Mouse (Mus musculus): ENCODE measurements around the gene Hist1h2ag. TPM values are rescaled to one million over a fixed set of nuclear protein-coding genes. Genes with fewer than 3 reads are reported as not detected.
"Not testable (repeated sequence)": the region's sequence is repeated elsewhere in the genome, so short reads cannot be mapped to it uniquely, and the experiment has no call there.

The Hist1h2ag gene
- 13.0 and 22.6 TPM in 2 replicates for polyA plus RNA-seq (2015; fragmentation: Nextera tagmentation; extraction: Ambion mirVana)

- peak within 1 kb of the TSS; percentile 100 for H3K27ac ChIP-seq (replicated peaks)
- ATAC-seq (ENCODE audit: insufficient read depth): peak; percentile 79
- H3K27me3 ChIP-seq; H3K36me3 ChIP-seq (replicated peaks); H3K9me3 ChIP-seq (replicated peaks): not testable (repeated sequence)
- peak within 1 kb of the TSS; percentile 56 for H3K4me3 ChIP-seq (replicated peaks)
- H3K4me1 ChIP-seq (replicated peaks): peaks cover 54% of the 10 kb centered on the region
- H3K9ac ChIP-seq: peak within 1 kb of the TSS; percentile 77
- H3K4me2 ChIP-seq: peak within 1 kb of the TSS; percentile 72
- WGBS (ENCODE audit: insufficient replicate concordance): under 1% methylated on average over 51 of the region's 80 CpGs
Measured at GRCm38 (mm10) chr13:22042568-22043502, at the start of gene Hist1h2ag, which contains the start of gene Hist1h2bj. TSS of gene Hist1h2ag (minus strand) at chr13:22042944. TSS of gene Hist1h2bj (plus strand) at chr13:22043214.

GRCm38 (mm10) chr13:22084140-22084539 lies 41.4 kb upstream of the Hist1h2ag start, which contains the start of gene Vmn1r188:
TSS of gene Vmn1r188 (plus strand) at chr13:22084440.
- not testable (repeated sequence) for H3K36me3 ChIP-seq (replicated peaks); ATAC-seq (ENCODE audit: insufficient read depth); H3K9me3 ChIP-seq (replicated peaks); H3K9ac ChIP-seq; H3K4me3 ChIP-seq (replicated peaks); H3K4me2 ChIP-seq; H3K4me1 ChIP-seq (replicated peaks); H3K27me3 ChIP-seq; H3K27ac ChIP-seq (replicated peaks)
- 50% methylated on average over 1 of the region's 1 CpGs for WGBS (ENCODE audit: insufficient replicate concordance)

- H3K4me3 ChIP-seq (replicated peaks): no peak overlapping the region
- no peaks in the 10 kb centered on the region for H3K4me1 ChIP-seq (replicated peaks)
- H3K27ac ChIP-seq (replicated peaks): no peak overlapping the region
- H3K9me3 ChIP-seq (replicated peaks): no peaks in the 10 kb centered on the region
- WGBS (ENCODE audit: insufficient replicate concordance): 26% methylated on average over 1 of the region's 1 CpGs
- H3K9ac ChIP-seq: no peak overlapping the region
- H3K27me3 ChIP-seq: no peaks in the 10 kb centered on the region
- H3K36me3 ChIP-seq (replicated peaks): no peaks in the 10 kb centered on the region
- ATAC-seq (ENCODE audit: insufficient read depth): no peak
- H3K4me2 ChIP-seq: no peak overlapping the region
Measured at GRCm38 (mm10) chr13:22063468-22063867, 20.7 kb upstream of the Hist1h2ag start.

GRCm38 (mm10) chr13:22061422-22061821 lies 18.7 kb upstream of the Hist1h2ag start:
- no peaks in the 10 kb centered on the region for H3K9me3 ChIP-seq (replicated peaks)
- no peaks in the 10 kb centered on the region for H3K36me3 ChIP-seq (replicated peaks)
- H3K4me3 ChIP-seq (replicated peaks): no peak overlapping the region
- no peaks in the 10 kb centered on the region for H3K27me3 ChIP-seq
- WGBS (ENCODE audit: insufficient replicate concordance): 37% methylated on average over 1 of the region's 1 CpGs
- no peaks in the 10 kb centered on the region for H3K4me1 ChIP-seq (replicated peaks)
- no peak overlapping the region for H3K9ac ChIP-seq
- H3K27ac ChIP-seq (replicated peaks): no peak overlapping the region
- H3K4me2 ChIP-seq: no peak overlapping the region
- ATAC-seq (ENCODE audit: insufficient read depth): no peak

- no peak overlapping the region for H3K4me2 ChIP-seq
- 78% methylated on average over 1 of the region's 1 CpGs for WGBS (ENCODE audit: insufficient replicate concordance)
- H3K9ac ChIP-seq: no peak overlapping the region
- no peaks in the 10 kb centered on the region for H3K9me3 ChIP-seq (replicated peaks)
- peaks cover 29% of the 10 kb centered on the region for H3K4me1 ChIP-seq (replicated peaks)
- no peak for ATAC-seq (ENCODE audit: insufficient read depth)
- no peaks in the 10 kb centered on the region; the same call in 1 of the 2 replicates for H3K27me3 ChIP-seq
- no peak overlapping the region for H3K4me3 ChIP-seq (replicated peaks)
- H3K36me3 ChIP-seq (replicated peaks): no peaks in the 10 kb centered on the region
- no peak overlapping the region for H3K27ac ChIP-seq (replicated peaks)
Measured at GRCm38 (mm10) chr13:22053754-22054153, 11.0 kb upstream of the Hist1h2ag start.

GRCm38 (mm10) chr13:22051523-22051859 lies 8.7 kb upstream of the Hist1h2ag start:
- Histone ChIP-seq H3K4me2 (peak overlapping the region; percentile 88), H3K27me3 (no peaks in the 10 kb centered on the region; the same call in 1 of the 2 replicates), H3K9me3 (replicated peaks) (no peaks in the 10 kb centered on the region), H3K27ac (replicated peaks) (no peak overlapping the region), H3K4me3 (replicated peaks) (peak overlapping the region; percentile 61), H3K9ac (peak overlapping the region; percentile 54), H3K4me1 (replicated peaks) (peaks cover 33% of the 10 kb centered on the region), H3K36me3 (replicated peaks) (no peaks in the 10 kb centered on the region)
- ATAC-seq (ENCODE audit: insufficient read depth): no peak
- WGBS (ENCODE audit: insufficient replicate concordance): 11% methylated on average over 5 of the region's 5 CpGs

- under 1% methylated on average over 52 of the region's 52 CpGs for WGBS (ENCODE audit: insufficient replicate concordance)
- ATAC-seq (ENCODE audit: insufficient read depth): peak; percentile 95
Measured at GRCm38 (mm10) chr13:22050591-22051522, 8.1 kb upstream of the Hist1h2ag start.

GRCm38 (mm10) chr13:22049737-22050440 lies 7.1 kb upstream of the Hist1h2ag start:
- ATAC-seq (ENCODE audit: insufficient read depth): no peak
- WGBS (ENCODE audit: insufficient replicate concordance): 2% methylated on average over 14 of the region's 14 CpGs

More at GRCm38 (mm10) chr13:22050591-22051522, 8.1 kb upstream of the Hist1h2ag start:
- Histone ChIP-seq H3K4me2 (peak overlapping the region; percentile 88), H3K9me3 (replicated peaks) (no peaks in the 10 kb centered on the region), H3K4me1 (replicated peaks) (peaks cover 37% of the 10 kb centered on the region), H3K27me3 (no peaks in the 10 kb centered on the region; the same call in 1 of the 2 replicates), H3K36me3 (replicated peaks) (no peaks in the 10 kb centered on the region), H3K4me3 (replicated peaks) (peak overlapping the region; percentile 61), H3K9ac (peak overlapping the region; percentile 54), H3K27ac (replicated peaks) (peak overlapping the region; percentile 65)

GRCm38 (mm10) chr13:22049041-22049440 lies 6.3 kb upstream of the Hist1h2ag start:
- H3K4me2 ChIP-seq: peak overlapping the region; percentile 19; the same call in 1 of the 2 replicates
- no peaks in the 10 kb centered on the region for H3K36me3 ChIP-seq (replicated peaks)
- no peak overlapping the region for H3K4me3 ChIP-seq (replicated peaks)
- no peak overlapping the region for H3K9ac ChIP-seq
- no peaks in the 10 kb centered on the region; the same call in 1 of the 2 replicates for H3K27me3 ChIP-seq
- no peak overlapping the region for H3K27ac ChIP-seq (replicated peaks)
- ATAC-seq (ENCODE audit: insufficient read depth): no peak
- peaks cover 55% of the 10 kb centered on the region for H3K4me1 ChIP-seq (replicated peaks)
- WGBS (ENCODE audit: insufficient replicate concordance): 76% methylated on average over 2 of the region's 2 CpGs
- no peaks in the 10 kb centered on the region for H3K9me3 ChIP-seq (replicated peaks)

More at GRCm38 (mm10) chr13:22049737-22050440, 7.1 kb upstream of the Hist1h2ag start:
- H3K27me3 ChIP-seq: no peaks in the 10 kb centered on the region; the same call in 1 of the 2 replicates
- H3K27ac ChIP-seq (replicated peaks): peak overlapping the region; percentile 65
- H3K4me3 ChIP-seq (replicated peaks): peak overlapping the region; percentile 61
- H3K9ac ChIP-seq: peak overlapping the region; percentile 54
- H3K4me2 ChIP-seq: peak overlapping the region; percentile 88
- H3K4me1 ChIP-seq (replicated peaks): peaks cover 47% of the 10 kb centered on the region
- no peaks in the 10 kb centered on the region for H3K36me3 ChIP-seq (replicated peaks)
- no peaks in the 10 kb centered on the region for H3K9me3 ChIP-seq (replicated peaks)

GRCm38 (mm10) chr13:22045311-22045710 lies 2.6 kb upstream of the Hist1h2ag start:
- Histone ChIP-seq H3K4me3 (replicated peaks) (peak overlapping the region; percentile 9), H3K9ac (no peak overlapping the region), H3K9me3 (replicated peaks) (no peaks in the 10 kb centered on the region)

More at GRCm38 (mm10) chr13:22045311-22045710, 2.6 kb upstream of the Hist1h2ag start:
- WGBS (ENCODE audit: insufficient replicate concordance): 26% methylated on average over 2 of the region's 2 CpGs
- Histone ChIP-seq H3K36me3 (replicated peaks) (no peaks in the 10 kb centered on the region), H3K4me1 (replicated peaks) (peaks cover 49% of the 10 kb centered on the region), H3K4me2 (peak overlapping the region; percentile 60), H3K27me3 (no peaks in the 10 kb centered on the region), H3K27ac (replicated peaks) (peak overlapping the region; percentile 42)
- no peak for ATAC-seq (ENCODE audit: insufficient read depth)
